Mouse (Mus musculus): ENCODE measurements around the gene Tox2. TPM values are rescaled to one million over a fixed set of nuclear protein-coding genes. Genes with fewer than 3 reads are reported as not detected.

Gene Tox2
- total RNA-seq, 4 experiments from 2014 or later = 25.1 to 31.4 (median 26.0) TPM

GRCm38 (mm10) chr2:163309376-163309775 is 106.5 kb downstream of the Tox2 start:
- peak; percentile 37 to 40 for DNase-seq (ENCODE audit: low spot score in 2 of 2)

- DNase-seq (ENCODE audit: low spot score in 2 of 2) = no peak
Measured at GRCm38 (mm10) chr2:163310163-163310688, 107.3 kb downstream of the Tox2 start.

GRCm38 (mm10) chr2:163317281-163317680 is 114.4 kb downstream of the Tox2 start:
- no peak for DNase-seq (ENCODE audit: low spot score in 2 of 2)

- no peak for DNase-seq (ENCODE audit: low spot score in 2 of 2)
Measured at GRCm38 (mm10) chr2:163318777-163319176, 115.9 kb downstream of the Tox2 start.

GRCm38 (mm10) chr2:163323163-163323562 is 120.2 kb downstream of the Tox2 start:
- DNase-seq (ENCODE audit: low spot score in 2 of 2) = no peak

- peak; percentile 37 to 57 for DNase-seq (ENCODE audit: low spot score in 2 of 2)
Measured at GRCm38 (mm10) chr2:163330742-163331141, 127.8 kb downstream of the Tox2 start.

- no peak for DNase-seq (ENCODE audit: low spot score in 2 of 2)
Measured at GRCm38 (mm10) chr2:163331423-163331822, 128.5 kb downstream of the Tox2 start.

GRCm38 (mm10) chr2:163332368-163333055 is 129.6 kb downstream of the Tox2 start:
- peak; percentile 66 to 74 for DNase-seq (ENCODE audit: low spot score in 2 of 2)

- DNase-seq (ENCODE audit: low spot score in 2 of 2) = peak; percentile 17 to 64
Measured at GRCm38 (mm10) chr2:163340263-163340662, 137.3 kb downstream of the Tox2 start.

- DNase-seq (ENCODE audit: low spot score in 2 of 2) = peak in 1 of 2 experiments; percentile 18
Measured at GRCm38 (mm10) chr2:163343671-163344070, 140.7 kb downstream of the Tox2 start.

- no peak for DNase-seq (ENCODE audit: low spot score in 2 of 2)
Measured at GRCm38 (mm10) chr2:163344976-163345660, 142.2 kb downstream of the Tox2 start.

GRCm38 (mm10) chr2:163346497-163346896 is 143.6 kb downstream of the Tox2 start:
- DNase-seq (ENCODE audit: low spot score in 2 of 2) = no peak

GRCm38 (mm10) chr2:163347517-163348184 is 144.7 kb downstream of the Tox2 start:
- no peak for DNase-seq (ENCODE audit: low spot score in 2 of 2)

GRCm38 (mm10) chr2:163348677-163349076 is 145.8 kb downstream of the Tox2 start:
- DNase-seq (ENCODE audit: low spot score in 2 of 2) = no peak

- DNase-seq (ENCODE audit: low spot score in 2 of 2) = peak in 1 of 2 experiments; percentile 32
Measured at GRCm38 (mm10) chr2:163349411-163349810, 146.5 kb downstream of the Tox2 start.

GRCm38 (mm10) chr2:163350443-163350842 is 147.5 kb downstream of the Tox2 start:
- no peak for DNase-seq (ENCODE audit: low spot score in 2 of 2)

GRCm38 (mm10) chr2:163353731-163354130 is 150.8 kb downstream of the Tox2 start:
- DNase-seq (ENCODE audit: low spot score in 2 of 2) = no peak

GRCm38 (mm10) chr2:163355666-163356065 is 152.7 kb downstream of the Tox2 start:
- DNase-seq (ENCODE audit: low spot score in 2 of 2) = no peak

GRCm38 (mm10) chr2:163356113-163356840 is 153.4 kb downstream of the Tox2 start:
- no peak for DNase-seq (ENCODE audit: low spot score in 2 of 2)

GRCm38 (mm10) chr2:163358662-163359061 is 155.7 kb downstream of the Tox2 start:
- no peak for DNase-seq (ENCODE audit: low spot score in 2 of 2)

- no peak for DNase-seq (ENCODE audit: low spot score in 2 of 2)
Measured at GRCm38 (mm10) chr2:163359253-163359652, 156.3 kb downstream of the Tox2 start.
